Mouse (Mus musculus) testis, adult 2 months (tissue): Measurements from ENCODE around the gene Paqr3. TPM values are rescaled to one million over a fixed set of nuclear protein-coding genes. Genes with fewer than 3 reads are reported as not detected.

Source experiments
- H3K27ac ChIP-seq: fragments of 200-500 bp; 2 replicates; pipeline ENCODE4 v1.5.1; 2012; ENCODE audit warnings: low read depth, low read length; ENCODE audit not compliant: control insufficient read depth, insufficient read depth
- H3K27me3 ChIP-seq: fragments of 200-500 bp; 2 replicates; pipeline ENCODE4 v1.6.1; 2012; ENCODE audit warnings: mild to moderate bottlenecking, low read length, moderate library complexity; ENCODE audit not compliant: control insufficient read depth, insufficient read depth
- H3K36me3 ChIP-seq: fragments of 200-500 bp; 2 replicates; pipeline ENCODE4 v1.6.1; 2012; ENCODE audit warnings: mild to moderate bottlenecking, low read length; ENCODE audit not compliant: control insufficient read depth, insufficient read depth
- H3K4me1 ChIP-seq: fragments of 200-500 bp; 2 replicates; pipeline ENCODE4 v1.6.1; 2012; ENCODE audit warnings: low read length; ENCODE audit not compliant: control insufficient read depth, insufficient read depth
- H3K4me3 ChIP-seq: fragments of 200-500 bp; 2 replicates; pipeline ENCODE4 v1.5.1; 2012; ENCODE audit warnings: low read depth, mild to moderate bottlenecking, low read length, moderate library complexity, mixed read lengths; ENCODE audit not compliant: control insufficient read depth
- CTCF ChIP-seq: fragments of 200-500 bp; IDR thresholded peaks from 2 replicates; pipeline ENCODE4 v1.5.1; 2012; ENCODE audit warnings: low read depth, mild to moderate bottlenecking, inconsistent platforms, low read length, moderate library complexity; ENCODE audit not compliant: control insufficient read depth, insufficient read depth, insufficient replicate concordance
- POLR2A ChIP-seq: fragments of 200-500 bp; IDR thresholded peaks from 2 replicates; pipeline ENCODE4 v1.6.1; 2012; ENCODE audit warnings: low read depth, mild to moderate bottlenecking, inconsistent platforms, low read length, moderate library complexity; ENCODE audit not compliant: control insufficient read depth
- polyA plus RNA-seq: library from polyadenylated mRNA; depleted of rRNA; stranded (reverse); fragments of >200 nt; gene quantifications from 2 replicates; pipeline ENCODE4 v1.2.3, GENCODE M21; 2012

The Paqr3 gene
- polyA plus RNA-seq, 1 experiment = 7.0 TPM

GRCm38 (mm10) chr5:97125459-97125970, 14.1 kb upstream of the Paqr3 start:
- peak overlapping the region; percentile 41; the same call in 1 of the 2 replicates for H3K4me3 ChIP-seq
- peaks cover 2% of the 10 kb centered on the region for H3K4me1 ChIP-seq
- TF ChIP-seq CTCF (no peak), POLR2A (no peak)
- H3K27ac ChIP-seq = no peak overlapping the region
- no peaks in the 10 kb centered on the region for H3K27me3 ChIP-seq
- H3K36me3 ChIP-seq = no peaks in the 10 kb centered on the region

- TF ChIP-seq CTCF (no peak), POLR2A (no peak)
- Histone ChIP-seq H3K27ac (no peak overlapping the region), H3K4me1 (peaks cover 2% of the 10 kb centered on the region), H3K36me3 (no peaks in the 10 kb centered on the region), H3K4me3 (peak overlapping the region; percentile 41; the same call in 1 of the 2 replicates), H3K27me3 (no peaks in the 10 kb centered on the region)
Measured at GRCm38 (mm10) chr5:97124977-97125376, 13.6 kb upstream of the Paqr3 start.

- H3K27ac ChIP-seq = no peak overlapping the region
- TF ChIP-seq CTCF = no peak
- no peak for TF ChIP-seq POLR2A
- H3K27me3 ChIP-seq = no peaks in the 10 kb centered on the region
Measured at GRCm38 (mm10) chr5:97110697-97111096, 699 bp downstream of the Paqr3 start.

GRCm38 (mm10) chr5:97110133-97110532, 1.3 kb downstream of the Paqr3 start:
- H3K36me3 ChIP-seq = 0 out of 2 replicates have a peak, but pooled peaks cover 1% of the 10 kb centered on the region
- H3K4me1 ChIP-seq = peaks cover 2% of the 10 kb centered on the region
- TF ChIP-seq CTCF (no peak), POLR2A (no peak)
- H3K4me3 ChIP-seq = no peak overlapping the region
- H3K27ac ChIP-seq = no peak overlapping the region
- H3K27me3 ChIP-seq = no peaks in the 10 kb centered on the region

More at GRCm38 (mm10) chr5:97110697-97111096, 699 bp downstream of the Paqr3 start:
- H3K4me1 ChIP-seq = peaks cover 2% of the 10 kb centered on the region
- H3K4me3 ChIP-seq = peak overlapping the region; percentile 95
- H3K36me3 ChIP-seq = 0 out of 2 replicates have a peak, but pooled peaks cover 1% of the 10 kb centered on the region

- H3K4me1 ChIP-seq = peaks cover 2% of the 10 kb centered on the region
- H3K4me3 ChIP-seq = no peak overlapping the region
- 0 out of 2 replicates have a peak, but pooled peaks cover 1% of the 10 kb centered on the region for H3K36me3 ChIP-seq
- no peaks in the 10 kb centered on the region for H3K27me3 ChIP-seq
- no peak overlapping the region for H3K27ac ChIP-seq
- TF ChIP-seq POLR2A = no peak
- TF ChIP-seq CTCF = no peak
Measured at GRCm38 (mm10) chr5:97108333-97108732, 3.1 kb downstream of the Paqr3 start.

- Histone ChIP-seq H3K36me3 (no peaks in the 10 kb centered on the region), H3K27ac (no peak overlapping the region), H3K27me3 (no peaks in the 10 kb centered on the region), H3K4me3 (no peak overlapping the region), H3K4me1 (no peaks in the 10 kb centered on the region)
- TF ChIP-seq POLR2A = no peak
- TF ChIP-seq CTCF = no peak
Measured at GRCm38 (mm10) chr5:97099954-97100353, 11.4 kb downstream of the Paqr3 start.

- Histone ChIP-seq H3K4me1 (no peaks in the 10 kb centered on the region), H3K36me3 (no peaks in the 10 kb centered on the region; the same call in 1 of the 2 replicates), H3K4me3 (no peak overlapping the region), H3K27me3 (no peaks in the 10 kb centered on the region), H3K27ac (no peak overlapping the region)
- TF ChIP-seq CTCF (no peak), POLR2A (no peak)
Measured at GRCm38 (mm10) chr5:97097631-97098041, 13.8 kb downstream of the Paqr3 start.

GRCm38 (mm10) chr5:97095335-97095734, 16.1 kb downstream of the Paqr3 start:
- no peak for TF ChIP-seq CTCF
- TF ChIP-seq POLR2A = no peak
- H3K36me3 ChIP-seq = no peaks in the 10 kb centered on the region; the same call in 1 of the 2 replicates
- H3K27me3 ChIP-seq = no peaks in the 10 kb centered on the region
- no peak overlapping the region for H3K27ac ChIP-seq
- H3K4me1 ChIP-seq = no peaks in the 10 kb centered on the region
- H3K4me3 ChIP-seq = no peak overlapping the region
